Mouse (Mus musculus) T-helper 1 cell (primary cell): ENCODE results near the gene Aldh3b3.
"Not testable (repeated sequence)": the region's sequence is repeated elsewhere in the genome, so short reads cannot be mapped to it uniquely, and the experiment has no call there.

Experiments
- in situ Hi-C: fragments of 300-600 bp; cut with MboI, MseI; formaldehyde crosslinking; loops from one replicate; pipeline ENCODE4 v1.15.1; 2025; ENCODE audit warnings: high pct_unique_total_duplicates

Gene Aldh3b3

DNA sequence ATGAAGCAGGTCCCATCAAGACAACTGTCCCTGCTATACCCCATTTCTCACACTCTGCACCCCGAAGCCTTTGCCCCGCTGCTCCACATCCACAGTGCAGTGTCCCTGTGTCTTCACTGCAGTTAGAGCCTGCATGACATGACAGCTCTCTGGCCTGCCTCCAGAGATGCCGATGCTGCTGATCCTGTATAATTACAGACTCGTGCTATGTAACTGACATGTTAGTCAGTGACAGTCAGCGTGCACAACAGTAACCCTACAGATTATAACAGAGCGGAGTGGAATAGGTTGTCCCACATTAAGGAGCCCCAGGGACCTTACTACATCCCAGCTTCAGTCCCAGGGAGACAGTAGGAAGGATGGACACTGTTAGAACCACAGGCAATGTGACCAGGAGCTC is 16.2 kb downstream of the Aldh3b3 start:
- in situ Hi-C loops: not testable (repeated sequence)

GRCm38 (mm10) chr19:3975866-3976265 is 17.4 kb downstream of the Aldh3b3 start:
- in situ Hi-C loops: no loop called here

- in situ Hi-C loops: no loop called here
Measured at GRCm38 (mm10) chr19:3980309-3980708, 21.9 kb downstream of the Aldh3b3 start.

- in situ Hi-C loops: no loop called here
Measured at GRCm38 (mm10) chr19:3980917-3981316, 22.5 kb downstream of the Aldh3b3 start.

- in situ Hi-C loops: no loop called here
Measured at GRCm38 (mm10) chr19:3983527-3984200, 25.2 kb downstream of the Aldh3b3 start.

- in situ Hi-C loops: no loop called here
Measured at GRCm38 (mm10) chr19:3985261-3985681, 26.8 kb downstream of the Aldh3b3 start.

- in situ Hi-C loops: no loop called here
Measured at GRCm38 (mm10) chr19:3986334-3986733, 27.9 kb downstream of the Aldh3b3 start, which contains the start of gene Acy3. Gene Acy3 (plus strand): TSS chr19:3986570.

GRCm38 (mm10) chr19:3988066-3988465 is 29.6 kb downstream of the Aldh3b3 start:
- in situ Hi-C loops: no loop called here

DNA sequence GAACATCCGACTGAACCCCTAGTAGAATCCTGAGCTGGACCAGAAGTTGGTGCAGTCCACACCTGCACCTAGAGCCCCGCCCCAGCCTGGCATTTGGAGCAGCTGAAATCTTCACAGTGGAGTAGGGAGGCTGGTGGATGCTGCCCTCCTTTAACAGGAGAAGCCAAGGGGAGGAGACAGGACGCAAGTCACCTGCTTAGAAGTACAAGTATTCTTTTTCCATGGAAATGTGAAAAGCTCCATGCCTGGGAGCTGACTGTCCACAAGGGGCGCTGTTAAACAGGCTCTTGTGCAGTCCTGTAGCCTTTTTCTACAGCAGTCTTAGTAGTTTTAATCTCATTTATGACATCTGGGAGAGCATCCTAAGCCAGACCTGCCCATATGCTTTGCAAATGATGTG is 30.3 kb downstream of the Aldh3b3 start:
- in situ Hi-C loops: no loop called here

- in situ Hi-C loops: no loop called here
Measured at GRCm38 (mm10) chr19:3990804-3991203, 32.4 kb downstream of the Aldh3b3 start.

DNA sequence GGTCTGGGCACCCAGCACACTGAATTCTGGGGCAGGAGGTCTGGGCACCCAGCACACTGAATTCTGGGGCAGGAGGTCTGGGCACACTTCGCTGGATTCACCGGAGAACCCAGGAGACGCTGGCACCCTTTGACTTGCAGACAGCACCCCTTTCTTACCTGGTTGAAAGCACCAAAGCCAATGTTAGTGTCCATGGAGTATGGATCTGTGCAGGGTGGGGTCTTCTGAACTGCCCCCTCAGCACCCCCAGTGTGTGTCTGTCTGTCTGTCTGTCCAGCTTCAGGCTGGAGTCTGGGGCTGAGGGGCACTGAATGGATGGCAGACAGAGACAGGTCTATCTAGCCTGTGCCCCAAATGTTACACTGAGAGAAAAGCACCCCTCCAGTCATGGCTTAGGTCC is 33.1 kb downstream of the Aldh3b3 start:
- in situ Hi-C loops: no loop called here

DNA sequence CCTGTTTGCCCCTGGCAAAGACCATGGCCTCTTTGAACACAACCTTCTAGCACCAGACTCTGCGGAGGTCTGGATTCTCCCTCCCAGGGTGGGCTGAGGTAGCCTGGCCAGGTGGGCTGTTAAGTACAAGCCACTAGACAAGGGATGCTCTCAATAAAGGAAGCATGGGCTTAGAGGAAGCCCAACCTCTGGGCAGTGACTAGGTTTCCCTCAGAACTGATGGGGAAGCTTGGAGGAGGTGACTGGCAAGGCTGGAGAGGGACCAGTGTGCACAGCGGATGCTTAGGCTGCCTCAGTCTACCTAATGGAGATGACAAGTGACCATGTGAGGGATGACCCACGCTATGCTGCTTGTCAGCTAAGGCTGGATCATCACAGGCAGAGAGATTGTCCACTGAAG is 33.5 kb downstream of the Aldh3b3 start:
- in situ Hi-C loops: no loop called here

DNA sequence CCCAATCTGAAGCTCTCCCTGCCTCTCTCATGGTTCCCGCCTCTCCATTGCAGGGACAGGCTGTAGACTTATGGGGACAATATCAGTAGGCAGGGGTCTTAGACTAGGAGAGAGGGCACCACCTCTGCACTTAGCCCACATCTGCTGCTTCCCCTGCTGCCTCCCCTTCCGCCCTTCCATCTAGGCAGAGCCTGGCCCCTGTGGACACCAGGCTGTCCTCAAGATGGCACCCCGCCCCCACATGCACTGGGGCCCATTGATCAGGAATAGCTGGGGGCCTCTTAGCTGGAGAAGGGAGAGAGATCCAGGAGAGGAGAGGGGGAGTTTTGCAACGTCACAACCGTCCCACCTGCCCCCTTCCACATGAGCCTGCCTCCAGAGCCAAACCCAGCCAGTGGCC is 34.0 kb downstream of the Aldh3b3 start, which contains the start of gene Tbx10:
TSS of gene Tbx10 (plus strand) at position 337 of the 400 bp plus-strand sequence.
- in situ Hi-C loops: no loop called here

DNA sequence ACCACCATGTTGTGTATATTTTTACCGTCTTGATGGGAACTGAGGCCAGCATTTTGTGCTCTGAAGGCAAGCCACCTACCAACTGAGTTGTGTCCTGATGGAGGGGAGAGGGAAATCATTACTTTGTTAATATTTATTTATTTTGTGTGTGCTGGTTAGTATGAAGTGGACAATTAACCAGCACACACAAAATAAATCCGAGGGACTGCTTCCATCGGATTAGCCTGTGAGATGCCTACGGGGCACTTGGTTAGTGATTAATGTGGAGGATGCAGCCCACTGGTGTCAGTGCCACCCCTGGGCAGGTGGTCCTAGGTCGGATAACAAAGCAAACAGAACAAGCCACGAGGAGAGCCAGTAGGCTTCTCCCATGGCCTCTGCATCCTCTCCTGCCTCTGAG is 36.5 kb downstream of the Aldh3b3 start:
- in situ Hi-C loops: no loop called here

DNA sequence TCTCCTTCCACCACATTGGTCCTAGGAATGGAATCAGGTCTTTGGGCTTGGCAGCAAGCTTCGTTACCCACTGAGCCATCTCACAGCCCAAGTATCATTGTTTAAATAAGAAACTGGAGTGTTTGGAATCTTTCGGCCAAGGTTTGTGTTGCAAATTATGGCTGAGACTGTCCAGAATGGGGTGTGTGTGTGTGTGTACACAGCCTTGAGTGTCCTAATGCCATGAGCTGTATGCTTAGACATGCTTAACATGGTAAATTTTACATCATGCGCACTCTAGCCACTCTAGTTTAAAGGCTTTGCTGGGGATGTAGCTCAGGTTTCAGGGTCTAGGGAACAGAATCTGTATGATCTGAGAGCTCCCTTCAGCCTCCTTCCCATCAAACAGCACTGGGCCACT is 37.1 kb downstream of the Aldh3b3 start:
- in situ Hi-C loops: no loop called here

DNA sequence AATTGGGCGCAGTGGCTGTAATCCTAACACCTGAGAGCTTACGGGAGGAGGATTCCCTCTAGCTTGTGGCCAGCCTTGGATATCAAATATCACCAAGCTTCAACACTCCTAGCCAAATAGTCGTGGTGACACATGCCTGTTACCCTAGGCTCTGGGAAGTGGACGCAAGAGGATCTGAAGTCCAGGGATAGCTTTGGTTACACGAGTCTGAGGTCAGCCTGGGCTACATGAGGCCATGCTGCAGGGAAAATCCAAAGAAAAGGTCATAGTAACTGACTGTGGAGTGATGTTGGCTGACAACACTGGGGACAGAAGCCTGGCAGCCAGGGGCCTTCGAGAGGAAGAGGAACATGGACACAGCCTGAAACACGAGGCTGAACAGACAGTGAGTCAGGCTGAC is 37.7 kb downstream of the Aldh3b3 start:
- in situ Hi-C loops: no loop called here

GRCm38 (mm10) chr19:3996747-3997146 is 38.3 kb downstream of the Aldh3b3 start:
- in situ Hi-C loops: no loop called here

DNA sequence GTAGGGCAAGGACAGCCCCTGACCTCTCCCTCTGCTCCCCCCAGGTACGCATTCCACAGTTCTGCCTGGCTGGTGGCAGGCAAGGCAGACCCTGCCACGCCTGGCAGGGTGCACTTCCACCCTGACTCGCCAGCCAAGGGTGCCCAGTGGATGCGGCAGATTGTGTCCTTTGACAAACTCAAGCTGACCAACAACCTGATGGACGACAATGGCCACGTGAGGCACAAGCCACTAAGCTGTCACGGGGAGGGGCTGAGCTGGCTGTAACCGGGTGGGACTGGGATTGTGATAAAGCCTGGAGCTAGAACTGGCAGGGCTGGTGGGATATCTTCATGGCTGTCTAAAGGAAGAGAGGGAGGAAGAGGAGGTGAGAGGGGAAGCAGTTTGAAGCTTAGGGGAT is 38.8 kb downstream of the Aldh3b3 start:
- in situ Hi-C loops: no loop called here

DNA sequence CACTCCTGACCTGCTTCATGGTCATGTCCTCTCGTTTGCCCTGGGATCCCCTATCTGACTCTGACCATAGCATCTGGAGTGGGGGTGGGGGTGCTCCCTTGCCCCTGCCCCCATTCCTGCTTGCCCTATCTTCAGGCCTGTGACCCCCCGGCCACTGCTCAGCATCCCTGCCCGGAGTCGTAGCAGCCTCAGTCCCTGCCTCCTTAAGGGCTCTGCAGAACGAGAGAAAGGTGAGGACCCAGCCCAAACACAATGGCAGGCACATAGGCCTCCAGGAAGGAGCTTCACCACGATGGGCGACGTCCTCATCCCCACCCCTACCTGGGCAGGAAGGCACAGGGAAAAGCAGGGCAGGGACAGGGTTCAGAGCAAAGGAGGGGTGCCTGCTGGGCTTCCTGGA is 39.9 kb downstream of the Aldh3b3 start:
- in situ Hi-C loops: no loop called here

DNA sequence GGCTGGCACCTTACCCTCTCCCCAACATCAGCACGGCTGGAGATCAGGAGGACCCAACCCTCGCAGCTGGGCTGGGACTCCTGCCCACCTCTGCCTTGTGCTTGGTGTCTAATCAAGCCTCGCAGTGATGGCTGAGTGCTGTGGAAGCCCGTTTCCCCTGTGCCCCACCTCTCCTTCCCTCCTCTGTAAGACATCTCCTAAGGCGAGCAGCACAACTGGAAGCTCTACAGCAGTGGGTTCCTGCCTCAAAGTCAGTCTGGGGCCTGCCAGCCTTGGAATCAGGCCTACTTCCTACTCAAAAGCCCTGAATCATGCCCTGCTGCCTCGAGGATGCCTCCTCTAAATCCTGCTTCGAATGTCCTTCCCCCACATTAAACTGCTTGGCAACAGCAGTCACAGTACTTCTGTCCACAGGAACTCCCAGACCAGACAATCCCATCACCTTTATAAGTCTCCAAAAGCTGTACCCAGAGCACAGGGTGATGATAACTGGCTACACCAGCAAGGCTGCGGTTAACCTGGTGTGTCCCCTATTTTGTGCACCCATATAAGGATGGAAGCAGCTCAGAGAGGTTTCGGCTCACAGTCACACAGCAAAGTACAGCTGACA is 40.8 kb downstream of the Aldh3b3 start:
- in situ Hi-C loops: no loop called here

DNA sequence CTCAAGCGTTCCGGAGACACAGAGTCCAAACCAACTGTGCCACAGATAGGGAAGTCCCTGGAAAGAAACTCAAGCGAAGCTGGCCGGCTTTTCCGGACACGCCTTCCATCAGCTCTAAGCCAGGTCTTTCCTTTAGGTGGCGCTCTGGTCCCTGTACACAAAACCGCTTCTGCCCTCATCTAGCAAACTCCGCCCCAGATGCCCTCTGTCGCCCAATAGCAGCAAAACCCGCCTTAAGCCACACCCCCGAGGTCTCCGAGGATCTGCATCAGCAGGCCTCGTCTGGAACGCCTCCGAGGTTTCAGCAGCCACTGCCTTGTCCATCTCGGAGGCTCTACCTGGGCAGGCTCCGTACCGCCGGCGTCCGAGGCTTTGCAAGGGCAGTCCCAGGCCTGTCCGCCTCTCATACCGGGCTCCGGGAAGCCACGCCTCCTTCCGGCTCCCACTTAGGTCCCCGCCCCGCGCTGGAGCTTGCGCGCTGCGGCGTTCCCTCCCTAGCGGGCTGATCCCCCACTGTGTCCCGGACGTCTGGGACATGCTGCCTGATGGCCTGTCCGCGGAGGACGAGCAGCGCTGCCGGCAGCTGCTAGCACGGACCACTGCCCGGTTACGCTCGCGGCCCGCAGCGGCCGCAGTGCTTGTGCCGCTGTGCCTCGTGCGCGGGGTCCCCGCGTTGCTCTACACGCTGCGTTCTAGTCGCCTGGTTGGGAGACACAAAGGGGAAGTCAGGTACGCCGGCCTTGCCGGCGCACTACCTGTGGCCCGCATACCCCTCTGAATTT is 41.9 kb downstream of the Aldh3b3 start, which contains the start of the genes Nudt8 and Gm49405:
TSS of gene Nudt8 (plus strand) at position 462 of the 782 bp plus-strand sequence.
TSS of gene Gm49405 (plus strand) at position 508 of the 782 bp plus-strand sequence.
- in situ Hi-C loops: no loop called here

- in situ Hi-C loops: no loop called here
Measured at GRCm38 (mm10) chr19:4000949-4001525, 42.6 kb downstream of the Aldh3b3 start.
